Mouse (Mus musculus) embryo, embryonic 11.5 days (tissue): ENCODE data around the gene Olfr1371.

Experiments used
- DNase-seq: peaks from one replicate; pipeline ENCODE4 v3.0.0-alpha.2; 2012; ENCODE audit warnings: low read depth, low spot score

The Olfr1371 gene

DNA sequence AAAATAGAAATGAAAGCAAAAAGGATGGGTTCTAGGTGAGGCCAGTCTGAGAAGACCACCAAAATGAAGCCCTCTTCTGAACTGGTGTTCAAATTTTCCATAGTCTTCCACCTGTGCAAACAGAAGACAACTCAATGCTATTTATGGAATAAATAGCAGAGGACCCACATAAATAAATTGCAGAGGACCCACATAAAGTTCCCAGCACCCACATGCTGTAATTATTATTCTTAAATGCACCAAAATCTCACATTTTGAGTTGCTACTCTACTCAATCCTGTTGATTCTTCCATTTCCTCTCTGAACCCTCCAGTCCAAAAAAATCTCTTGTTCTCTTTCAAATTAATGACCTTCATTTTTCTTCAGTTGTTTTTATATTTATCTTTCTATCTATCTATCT, at the start of gene Olfr1371:
TSS of gene Olfr1371 (minus strand) at position 101 of the 400 bp plus-strand sequence.
- DNase-seq: no peak

DNA sequence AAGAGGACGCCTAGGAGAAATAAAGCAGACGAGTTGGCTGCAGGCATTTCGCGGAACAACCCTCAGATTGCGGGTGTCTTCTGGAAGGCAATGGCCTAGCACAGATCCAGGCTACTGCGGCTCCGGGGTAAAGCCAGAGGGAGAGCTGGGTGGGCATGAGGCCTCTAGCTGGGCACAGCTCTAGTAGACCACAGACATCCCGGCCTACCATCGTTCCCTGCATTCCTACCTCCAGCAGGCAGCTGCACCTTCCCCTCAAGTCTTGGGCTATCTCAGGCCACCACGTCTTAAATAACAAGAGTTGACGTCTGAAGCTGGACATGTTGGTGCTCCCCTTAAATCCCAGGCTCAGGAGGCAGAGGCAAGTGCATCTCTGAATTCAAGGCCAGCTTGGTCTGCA, 48.6 kb upstream of the Olfr1371 start:
- no peak for DNase-seq

DNA sequence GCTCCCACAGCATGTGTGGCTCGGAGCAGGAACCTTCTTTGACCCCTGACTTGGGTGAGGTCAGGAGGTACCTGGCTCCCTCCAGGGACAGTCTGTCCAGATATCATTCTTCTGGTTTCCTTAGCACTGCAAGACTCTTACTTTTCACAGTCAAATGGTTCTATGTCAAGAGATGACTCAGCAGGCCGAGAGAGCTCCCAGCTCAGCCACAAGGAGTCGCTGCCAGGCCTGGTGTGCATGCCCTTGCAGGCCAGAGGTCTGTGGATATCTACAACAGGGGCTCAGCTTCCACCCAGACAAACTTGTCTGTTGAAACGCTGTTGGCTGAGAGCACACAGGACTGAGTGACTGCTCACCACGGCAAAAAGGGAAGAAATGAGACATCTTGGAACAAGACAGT, 48.1 kb upstream of the Olfr1371 start:
- DNase-seq: no peak

DNA sequence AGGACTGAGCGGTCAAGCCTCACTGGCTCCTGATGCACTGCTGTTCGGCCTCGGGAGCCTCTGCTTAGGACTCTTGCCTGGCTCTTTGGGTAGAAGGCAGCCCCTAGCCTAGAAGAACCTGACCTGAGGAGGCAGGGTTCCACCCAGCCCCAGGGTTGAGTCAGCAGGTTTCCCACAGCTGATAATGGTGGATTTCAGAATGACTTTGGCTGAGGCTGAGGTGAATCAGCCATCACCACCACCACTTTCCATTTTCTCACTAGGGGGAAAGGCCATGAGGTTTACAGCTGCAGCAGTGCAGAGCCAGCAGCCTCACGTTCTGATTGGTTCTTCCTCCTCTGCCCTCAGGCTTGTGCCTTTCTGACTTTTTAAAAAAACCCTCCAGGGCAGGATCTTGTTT, 47.1 kb upstream of the Olfr1371 start:
- DNase-seq: no peak

DNA sequence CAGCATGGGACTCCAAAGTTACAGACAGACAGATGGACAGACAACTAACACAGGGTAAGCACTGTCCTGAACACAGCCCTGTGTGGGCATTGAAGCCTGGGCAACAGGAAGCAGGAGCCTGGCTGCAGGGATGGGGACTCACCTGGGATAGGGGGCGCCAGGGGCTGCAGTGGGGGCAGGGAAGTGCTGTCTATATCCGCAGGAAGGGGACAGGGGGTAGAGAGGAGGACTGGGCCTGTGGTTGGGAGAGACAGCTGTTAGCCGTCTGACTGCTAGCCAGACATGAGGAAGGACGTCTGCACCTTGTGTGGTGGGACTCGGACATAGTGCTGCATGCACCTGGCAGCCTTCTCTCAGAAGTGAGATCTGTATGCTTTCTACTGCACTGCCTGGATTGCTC, 44.9 kb upstream of the Olfr1371 start:
- DNase-seq: no peak

DNA sequence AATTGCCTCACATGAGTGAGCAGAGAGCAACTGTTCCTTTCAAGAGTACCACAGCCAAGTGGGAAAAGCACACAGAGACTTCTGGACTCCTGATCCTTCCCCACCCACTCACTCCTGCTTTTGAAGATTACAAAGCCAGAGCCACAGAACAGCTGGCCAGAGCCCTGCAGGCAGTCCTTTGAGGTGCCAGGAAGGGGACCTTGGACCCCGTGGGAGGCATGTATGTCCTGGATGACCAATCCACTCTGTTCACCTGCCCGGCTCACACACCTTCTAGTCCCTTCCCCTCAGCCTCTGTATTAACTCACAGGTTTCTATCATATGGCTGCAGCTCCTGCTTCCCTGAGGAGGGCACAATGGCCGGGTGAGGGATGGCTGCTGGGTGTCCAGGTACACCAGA, 43.6 kb upstream of the Olfr1371 start:
- no peak for DNase-seq

DNA sequence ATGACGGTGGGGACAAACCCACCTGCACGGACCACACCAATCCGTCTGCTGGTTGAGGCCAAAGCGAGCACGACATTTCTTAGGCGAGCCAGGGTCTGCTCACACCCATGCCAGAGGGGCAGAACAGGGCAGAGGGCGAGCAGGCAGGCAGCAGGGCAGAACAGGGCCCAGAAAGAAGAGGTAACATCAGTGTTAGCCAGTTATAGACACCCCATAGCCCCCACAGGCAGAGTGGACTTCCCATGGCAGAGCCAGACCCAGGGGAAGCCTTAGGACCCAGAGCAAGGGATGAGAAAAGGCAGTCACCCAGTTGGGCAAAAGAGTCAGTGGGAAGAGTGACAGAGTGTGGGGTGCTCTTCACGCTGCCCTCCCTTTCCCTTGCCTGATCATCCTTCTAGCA, 41.3 kb upstream of the Olfr1371 start:
- no peak for DNase-seq

DNA sequence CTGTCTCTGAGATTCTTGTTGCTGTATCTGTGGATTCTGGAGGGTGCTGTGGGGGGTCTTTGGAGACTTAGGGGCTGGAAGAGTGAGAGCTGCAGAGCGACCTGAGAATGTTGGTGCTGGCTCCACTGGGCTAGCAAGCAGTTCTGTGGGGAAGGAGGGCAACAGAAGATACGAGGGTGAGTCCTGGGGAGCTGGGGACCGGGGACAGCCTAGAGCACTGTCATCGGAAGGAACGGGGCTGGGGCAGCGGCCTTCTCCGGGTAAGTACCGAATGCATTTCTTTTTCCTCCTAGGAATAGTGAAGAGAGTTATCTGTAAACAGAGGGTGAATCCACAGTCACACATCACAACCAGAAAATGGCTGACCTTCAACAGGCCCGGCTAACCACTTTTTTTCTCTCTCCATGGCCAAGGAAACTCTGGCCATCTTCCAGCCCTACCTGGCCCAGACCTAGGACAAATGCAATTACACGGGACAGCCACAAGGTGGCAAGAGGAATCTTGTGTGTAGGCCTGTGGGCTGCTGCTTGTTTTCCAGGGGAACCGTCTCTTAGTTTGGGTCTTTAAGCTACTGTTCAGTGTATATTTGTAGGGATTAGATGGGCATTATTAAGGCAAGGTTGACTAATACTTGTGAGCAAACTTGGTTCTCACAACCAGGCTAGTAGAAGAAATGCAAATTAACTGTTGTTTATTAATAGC, 40.0 kb upstream of the Olfr1371 start:
- peak; percentile 56 for DNase-seq

DNA sequence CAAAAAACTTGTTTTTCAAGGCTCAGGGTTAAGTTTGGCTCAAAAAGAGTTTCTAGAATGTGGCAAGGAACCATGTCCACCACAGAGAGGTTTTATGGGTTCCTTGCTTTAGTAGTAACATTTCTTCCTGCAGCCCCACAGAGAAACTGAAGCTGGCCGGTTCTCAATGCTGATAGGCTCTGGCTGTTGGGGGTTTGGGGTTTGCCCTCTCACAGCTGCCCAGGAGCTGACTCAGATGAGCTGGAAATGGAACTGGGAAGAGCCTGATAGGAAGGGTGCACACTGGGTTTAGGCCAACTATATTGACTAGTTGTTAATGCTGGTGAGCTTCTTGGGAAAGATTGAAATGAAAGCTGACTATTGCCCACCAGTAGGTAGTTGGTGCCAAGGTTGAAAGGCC, 38.9 kb upstream of the Olfr1371 start:
- DNase-seq: no peak

DNA sequence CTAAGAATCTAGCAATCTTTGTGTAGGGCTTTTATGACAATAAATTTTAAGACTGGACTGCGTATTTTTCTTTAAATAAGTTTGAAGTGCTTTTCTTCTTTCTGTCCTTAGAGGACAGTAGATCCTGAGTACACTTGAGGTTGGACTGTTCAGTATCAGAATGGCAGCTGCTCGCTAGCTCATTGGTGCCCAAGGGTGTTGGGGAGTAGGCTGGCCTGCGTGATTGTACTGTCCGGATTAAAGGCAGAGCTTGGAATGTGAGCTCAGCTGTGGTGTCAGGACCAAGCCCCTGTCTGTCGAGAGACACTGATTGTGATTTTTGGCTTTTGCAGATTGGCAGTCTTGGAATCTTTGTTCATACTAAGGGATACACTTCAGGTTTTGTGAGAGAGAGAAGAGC, 38.0 kb upstream of the Olfr1371 start:
- DNase-seq: no peak

DNA sequence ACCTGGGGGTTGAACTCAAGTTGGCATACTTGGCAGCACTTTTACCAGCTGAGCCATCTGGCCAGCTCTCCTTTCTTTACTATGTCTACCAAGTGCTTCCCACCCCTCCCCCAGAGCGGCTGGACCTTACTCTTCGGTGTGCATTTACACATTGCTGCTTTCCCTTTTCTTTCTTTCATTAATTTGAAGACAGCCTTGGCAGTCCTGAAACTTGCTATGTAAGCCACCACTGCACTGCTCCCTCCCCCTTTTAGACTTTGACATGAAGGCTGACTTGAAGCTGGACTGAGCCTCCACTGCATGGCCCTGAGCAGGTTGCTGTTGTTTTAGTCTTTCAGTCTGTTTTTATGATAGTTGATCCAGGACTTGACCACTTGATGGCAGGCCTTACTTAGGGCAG, 35.7 kb upstream of the Olfr1371 start:
- DNase-seq: no peak

DNA sequence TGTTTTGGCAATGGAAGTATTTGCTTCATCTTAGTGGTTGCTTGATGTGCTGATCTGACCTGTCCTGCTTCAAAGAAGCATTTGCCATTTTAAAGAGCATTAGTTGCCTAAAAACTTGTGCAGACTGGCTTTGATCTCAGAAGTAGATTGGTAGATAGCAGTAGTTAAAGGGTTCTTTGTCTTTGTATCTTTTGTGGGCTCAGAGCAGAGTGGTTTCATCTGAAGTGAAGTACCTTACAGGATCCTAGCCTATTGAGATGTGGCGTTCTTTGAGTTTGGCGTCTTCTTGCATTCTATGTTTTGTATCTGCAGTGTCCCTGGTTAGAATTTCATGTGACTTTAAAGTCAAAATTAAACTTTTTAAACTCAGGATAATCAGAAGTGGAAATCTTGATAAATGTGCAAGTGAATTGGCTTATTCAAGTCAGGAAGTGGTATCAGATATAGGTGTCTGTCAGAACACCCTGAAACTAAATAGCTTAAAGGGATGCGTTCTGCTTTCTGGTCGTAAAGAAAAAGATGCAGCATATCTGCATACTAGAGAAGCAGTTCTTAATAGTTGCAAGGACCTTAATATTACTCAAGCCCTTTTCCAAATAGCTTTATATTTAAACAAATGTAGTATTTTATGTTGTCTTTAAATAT, 27.2 kb upstream of the Olfr1371 start:
- no peak for DNase-seq

DNA sequence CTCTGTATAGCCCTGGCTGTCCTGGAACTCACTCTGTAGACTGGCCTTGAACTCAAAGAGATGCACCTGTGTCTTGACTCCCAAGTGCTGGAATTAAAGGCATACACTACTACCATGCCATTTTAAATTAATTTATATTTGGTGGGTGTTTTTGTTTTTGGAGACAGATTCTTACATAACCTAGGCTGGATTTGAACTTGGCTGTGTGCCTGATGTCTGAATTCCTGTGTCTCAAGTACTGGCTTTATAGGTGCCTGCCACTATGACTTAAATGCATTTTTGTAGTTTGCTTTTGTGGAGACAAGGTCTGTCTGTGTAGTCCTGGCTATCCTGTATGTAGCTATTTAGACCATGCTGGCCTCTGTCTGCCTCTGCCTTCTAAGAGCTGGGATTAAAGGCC, 20.7 kb upstream of the Olfr1371 start:
- DNase-seq: no peak

DNA sequence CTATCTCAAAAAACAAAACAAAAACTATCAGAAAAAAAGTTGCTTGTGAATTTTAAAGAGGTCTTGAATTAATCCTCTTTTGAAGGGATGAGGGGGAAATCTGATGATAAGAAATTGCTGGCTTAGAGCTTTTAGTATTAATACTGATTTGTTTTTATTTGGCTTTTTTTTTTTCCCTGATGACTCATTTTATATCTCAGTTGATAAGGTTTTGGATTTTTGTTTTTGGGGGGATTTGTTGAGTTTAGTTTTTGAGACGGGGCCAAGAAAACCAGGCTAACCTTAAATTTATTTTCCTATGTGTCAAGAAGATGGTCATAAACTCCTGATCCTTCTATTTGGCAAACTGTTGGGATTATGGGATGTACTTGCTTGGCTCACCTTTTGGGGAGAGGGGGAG, 20.1 kb upstream of the Olfr1371 start:
- DNase-seq: no peak

DNA sequence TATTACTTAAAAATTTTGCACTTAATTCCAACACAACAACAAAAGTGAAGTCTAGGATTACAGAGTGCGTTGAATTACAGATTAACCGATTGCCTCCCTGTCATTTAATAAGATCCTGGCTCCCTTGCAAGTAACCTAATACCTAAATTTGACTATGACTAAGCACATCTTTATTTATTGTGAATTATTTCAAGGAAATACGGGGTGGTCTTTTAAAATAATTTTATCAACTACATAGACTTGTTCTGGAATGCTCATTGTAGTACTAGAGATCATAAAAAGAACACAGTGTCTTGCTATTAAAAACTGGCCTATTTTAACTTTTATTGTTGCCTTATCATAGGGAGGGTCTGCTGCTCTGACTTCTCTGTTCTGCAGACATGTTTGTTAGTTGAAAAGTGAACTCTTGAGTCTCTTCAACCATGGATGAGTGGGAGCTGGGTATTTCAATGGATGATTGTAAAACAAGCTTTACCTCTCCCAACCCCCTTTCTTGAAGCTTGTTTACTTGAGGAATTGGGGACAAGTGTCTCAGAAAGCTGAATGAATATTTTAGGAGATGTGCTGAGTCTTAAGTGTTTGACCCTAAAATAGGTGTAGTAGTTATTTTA, 19.4 kb upstream of the Olfr1371 start:
- no peak for DNase-seq

DNA sequence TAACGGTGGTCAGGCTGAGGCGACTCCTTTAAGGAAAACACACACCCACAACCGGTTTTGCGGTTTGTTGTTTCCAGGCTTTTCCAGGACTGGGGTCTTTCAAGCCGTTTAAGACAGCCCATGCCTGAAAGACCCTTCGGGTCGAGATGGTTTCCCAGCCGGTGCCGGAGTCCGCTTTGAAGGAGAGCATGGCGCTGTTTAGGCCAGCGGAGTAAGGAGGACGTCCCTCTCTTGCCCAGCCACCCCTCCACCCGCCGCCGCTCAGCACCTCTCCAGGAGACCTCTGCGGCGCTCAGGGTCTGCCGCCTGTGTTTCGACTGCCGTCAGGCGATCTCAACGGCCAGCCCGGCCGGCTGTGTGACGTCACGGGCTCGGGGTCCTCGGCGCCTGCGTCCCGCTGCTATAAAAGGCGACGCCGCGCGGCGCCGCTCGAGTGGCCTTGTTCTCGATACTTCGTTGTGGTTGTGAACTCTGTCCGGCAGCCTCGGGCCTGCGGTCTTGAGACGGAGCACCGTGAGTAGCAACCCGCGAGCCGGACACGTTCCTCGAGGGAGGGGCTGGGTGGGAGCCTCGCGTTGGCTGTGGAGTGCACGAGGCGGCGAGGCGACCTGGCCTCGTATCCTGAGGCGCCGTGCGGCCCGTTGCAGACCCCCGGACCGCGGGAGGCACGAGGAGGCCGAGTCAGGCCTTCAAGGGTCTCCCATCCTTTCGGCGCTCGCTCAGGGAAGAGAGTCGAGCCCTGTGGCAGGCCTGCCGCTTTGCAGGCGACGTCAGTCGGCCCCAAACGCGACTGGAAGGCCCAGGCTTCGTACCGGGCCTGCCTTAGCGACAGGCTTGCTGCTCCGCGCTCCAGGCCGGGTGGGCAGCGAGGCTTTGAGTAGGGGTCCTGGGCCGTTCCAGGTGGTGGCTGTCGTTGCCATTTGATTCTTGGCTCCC, 18.1 kb upstream of the Olfr1371 start, which contains the start of gene Skp1a:
TSS of gene Skp1a (plus strand) at position 390 of the 936 bp plus-strand sequence.
- DNase-seq: peak; percentile 90

DNA sequence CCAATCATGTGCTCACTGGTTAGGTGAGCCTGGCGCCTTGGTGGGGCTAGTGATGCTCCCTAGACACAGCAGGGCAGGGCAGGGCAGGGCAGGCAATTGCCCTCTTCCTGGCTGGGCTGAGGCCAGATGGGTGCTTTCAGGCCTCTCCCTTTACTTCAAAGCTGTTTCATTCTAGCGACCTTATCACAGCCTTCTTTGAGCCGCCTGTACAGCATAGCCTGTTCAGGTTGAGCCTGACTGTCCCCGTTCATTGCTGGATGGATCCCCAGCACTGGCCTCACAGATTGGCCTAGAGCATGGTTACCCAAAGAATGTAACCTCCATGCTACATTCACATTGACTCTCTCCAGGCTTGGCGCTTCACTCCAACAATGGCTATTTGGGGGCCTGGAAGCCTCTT, 16.9 kb upstream of the Olfr1371 start:
- no peak for DNase-seq

DNA sequence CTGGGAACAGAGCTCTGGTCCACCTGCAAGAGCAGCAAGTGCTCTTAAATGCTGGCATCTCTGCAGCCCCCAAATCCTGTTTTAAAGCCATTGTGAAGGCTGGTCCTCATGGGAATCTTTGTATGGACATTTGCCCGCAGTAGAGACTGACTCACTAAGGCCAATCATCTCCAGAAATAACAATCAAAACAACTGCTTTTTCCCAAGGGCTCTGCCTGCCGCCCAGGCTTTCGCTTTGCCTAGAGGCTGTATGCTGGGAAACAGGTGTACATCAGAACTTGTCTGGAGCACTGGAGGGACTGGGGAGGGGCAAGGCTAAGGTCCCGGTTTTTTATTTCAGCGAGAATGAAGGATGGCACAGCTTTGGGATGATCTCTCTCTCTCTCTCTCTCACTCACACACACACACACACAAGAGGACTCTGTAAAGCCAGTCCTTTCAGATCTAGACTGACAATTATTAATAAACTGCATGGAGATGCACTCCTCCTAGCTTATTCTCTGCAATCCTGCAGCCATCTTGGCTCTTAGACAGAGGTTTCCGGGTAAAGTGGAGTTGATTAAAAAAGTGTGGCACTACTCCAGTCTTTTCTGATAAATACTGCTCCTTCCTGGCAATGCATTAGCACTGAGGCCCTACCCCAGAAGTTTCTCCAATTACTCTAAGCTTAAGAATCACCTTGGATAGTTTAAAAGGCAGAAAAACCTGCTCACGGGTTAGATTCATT, 15.1 kb upstream of the Olfr1371 start:
- no peak for DNase-seq

DNA sequence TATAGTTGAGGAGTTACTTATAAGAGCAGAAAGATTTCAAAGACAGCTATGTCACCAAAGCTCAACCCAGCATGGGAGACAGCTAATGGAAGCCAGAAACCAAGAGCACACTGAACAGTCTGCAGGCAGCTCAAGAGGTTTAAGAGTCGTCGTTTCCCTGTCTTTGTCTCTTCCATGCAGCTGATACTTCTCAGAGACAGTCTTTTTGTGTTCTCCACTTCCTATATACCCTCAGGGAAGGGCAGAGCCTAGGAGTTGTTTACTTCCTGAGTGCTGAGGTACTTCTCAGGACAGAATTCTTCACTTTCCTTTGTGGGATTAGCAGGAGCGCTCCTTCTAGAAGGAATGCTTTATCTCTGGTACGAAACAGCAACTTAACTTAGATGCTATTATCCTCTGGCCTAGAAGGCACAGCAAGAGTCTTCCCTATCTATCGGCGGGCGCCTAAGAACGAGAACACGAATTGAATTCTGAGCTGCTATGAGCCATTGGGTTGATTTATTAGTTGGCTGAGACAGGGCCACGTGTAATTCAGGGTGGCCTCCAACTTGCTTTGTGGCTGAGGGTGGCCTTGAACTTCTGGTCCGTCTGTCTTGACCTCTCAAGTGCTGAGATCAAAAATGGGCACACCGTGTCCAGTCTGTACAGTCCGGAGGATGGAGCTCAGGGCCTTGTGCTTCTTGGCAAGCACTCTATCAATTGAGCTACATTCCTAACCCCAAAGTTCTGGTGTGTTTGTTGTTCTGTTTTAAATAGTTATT, 13.9 kb upstream of the Olfr1371 start:
- DNase-seq: no peak

DNA sequence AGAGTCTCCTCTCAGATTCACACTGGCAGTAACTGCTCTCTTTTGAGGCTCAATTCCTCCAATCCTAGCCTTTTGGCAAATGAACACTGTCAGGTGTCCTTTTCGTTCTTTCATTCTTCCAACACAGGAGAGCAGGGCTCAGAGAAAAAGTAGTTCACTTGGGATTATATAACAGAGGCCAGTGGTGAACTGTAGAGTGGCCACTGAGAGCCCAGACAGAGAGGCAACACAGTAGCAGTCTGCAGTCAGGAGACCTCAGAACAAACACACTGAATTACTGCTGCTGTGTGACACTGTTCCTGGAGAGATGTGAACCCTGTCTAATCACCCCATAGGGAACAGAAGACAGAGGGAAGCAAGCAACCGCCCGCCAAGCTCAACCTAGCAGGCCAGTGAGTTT, 13.3 kb upstream of the Olfr1371 start:
- DNase-seq: no peak
